Mouse (Mus musculus) 3T3-L1 (cell line): ENCODE measurements at regions not wholly inside any gene's neighbourhood (a gene's known extent, or its start where the extent isn't known, plus 50 kb on each side); places are given as distances from the start of the nearest gene placed in this dataset.
A peak's percentile ranks its signal among the peaks of the same experiment; 100 is the strongest.

Experiments used
- DNase-seq: peaks from one replicate; pipeline ENCODE4 v3.0.0-alpha.2; 2015; ENCODE audit warnings: low read depth, low spot score

- DNase-seq = no peak
Measured at GRCm38 (mm10) chr1:184394559-184395194, 337.7 kb downstream of the Hlx start.

- DNase-seq = no peak
Measured at GRCm38 (mm10) chr1:184384088-184384823, 348.2 kb downstream of the Hlx start.

- DNase-seq = peak; percentile 7
Measured at GRCm38 (mm10) chr1:184378665-184379064, 344.6 kb upstream of the 1700056E22Rik start.

GRCm38 (mm10) chr1:184365026-184365425 is 330.9 kb upstream of the 1700056E22Rik start:
- no peak for DNase-seq

GRCm38 (mm10) chr1:184358226-184358568 is 324.1 kb upstream of the 1700056E22Rik start:
- no peak for DNase-seq

GRCm38 (mm10) chr1:184357474-184358225 is 323.5 kb upstream of the 1700056E22Rik start:
- peak; percentile 11 for DNase-seq

GRCm38 (mm10) chr1:184353832-184354449 is 319.8 kb upstream of the 1700056E22Rik start:
- DNase-seq = no peak

- DNase-seq = no peak
Measured at GRCm38 (mm10) chr1:184351760-184352159, 317.7 kb upstream of the 1700056E22Rik start.

- no peak for DNase-seq
Measured at GRCm38 (mm10) chr1:184344829-184345228, 310.7 kb upstream of the 1700056E22Rik start.

GRCm38 (mm10) chr1:184335952-184336351 is 301.9 kb upstream of the 1700056E22Rik start:
- no peak for DNase-seq

GRCm38 (mm10) chr1:184335281-184335680 is 301.2 kb upstream of the 1700056E22Rik start:
- no peak for DNase-seq

GRCm38 (mm10) chr1:184334818-184335217 is 300.7 kb upstream of the 1700056E22Rik start:
- DNase-seq = no peak

GRCm38 (mm10) chr1:184333086-184333485 is 299.0 kb upstream of the 1700056E22Rik start:
- DNase-seq = no peak

GRCm38 (mm10) chr1:184330516-184331350 is 296.6 kb upstream of the 1700056E22Rik start:
- DNase-seq = no peak

- no peak for DNase-seq
Measured at GRCm38 (mm10) chr1:184326191-184326590, 292.1 kb upstream of the 1700056E22Rik start.

GRCm38 (mm10) chr1:184324234-184324633 is 290.1 kb upstream of the 1700056E22Rik start:
- no peak for DNase-seq

- DNase-seq = no peak
Measured at GRCm38 (mm10) chr1:184320521-184321177, 286.5 kb upstream of the 1700056E22Rik start.

GRCm38 (mm10) chr1:184310185-184310815 is 276.2 kb upstream of the 1700056E22Rik start:
- no peak for DNase-seq

- DNase-seq = no peak
Measured at GRCm38 (mm10) chr1:184304813-184305212, 270.7 kb upstream of the 1700056E22Rik start.

GRCm38 (mm10) chr1:184304204-184304603 is 270.1 kb upstream of the 1700056E22Rik start:
- no peak for DNase-seq
